Mouse (Mus musculus) G1E-ER4 (cell line): ENCODE data around the gene Utp11. TPM values are rescaled to one million over a fixed set of nuclear protein-coding genes. Genes with fewer than 3 reads are reported as not detected.

Source experiments
- GATA1 ChIP-seq: IDR thresholded peaks from one replicate; pipeline ENCODE4 v1.8.0; 2012; ENCODE audit warnings: low read length, inconsistent platforms
- polyA plus RNA-seq: library from polyadenylated mRNA; stranded (reverse); fragments of >175 nt; gene quantifications from 2 replicates; pipeline ENCODE4 v1.2.3, GENCODE M21; 2012

Gene Utp11
- polyA plus RNA-seq = 10.1 and 14.1 TPM in 2 replicates

GRCm38 (mm10) chr4:124693135-124693894, at the start of gene Utp11:
Gene Utp11 (minus strand): TSS chr4:124693600.
- no peak for TF ChIP-seq GATA1

- no peak for TF ChIP-seq GATA1
Measured at GRCm38 (mm10) chr4:124742839-124743238, 49.4 kb upstream of the Utp11 start.

GRCm38 (mm10) chr4:124741376-124742343, 48.3 kb upstream of the Utp11 start, which contains the start of gene Inpp5b:
Gene Inpp5b (plus strand): TSS chr4:124741850.
- no peak for TF ChIP-seq GATA1

- TF ChIP-seq GATA1 = no peak
Measured at GRCm38 (mm10) chr4:124738783-124739182, 45.4 kb upstream of the Utp11 start.

GRCm38 (mm10) chr4:124738013-124738412, 44.6 kb upstream of the Utp11 start:
- TF ChIP-seq GATA1 = no peak

GRCm38 (mm10) chr4:124737486-124737885, 44.1 kb upstream of the Utp11 start:
- TF ChIP-seq GATA1 = no peak

- TF ChIP-seq GATA1 = no peak
Measured at GRCm38 (mm10) chr4:124736952-124737351, 43.6 kb upstream of the Utp11 start.

GRCm38 (mm10) chr4:124726121-124726520, 32.7 kb upstream of the Utp11 start:
- TF ChIP-seq GATA1 = no peak

GRCm38 (mm10) chr4:124719101-124719500, 25.7 kb upstream of the Utp11 start:
- TF ChIP-seq GATA1 = no peak

- TF ChIP-seq GATA1 = no peak
Measured at GRCm38 (mm10) chr4:124714545-124715481, 21.4 kb upstream of the Utp11 start, which contains the start of gene Sf3a3. Gene Sf3a3 (plus strand): TSS chr4:124714776.

- TF ChIP-seq GATA1 = no peak
Measured at GRCm38 (mm10) chr4:124712618-124713017, 19.2 kb upstream of the Utp11 start.

- TF ChIP-seq GATA1 = no peak
Measured at GRCm38 (mm10) chr4:124710776-124711291, 17.4 kb upstream of the Utp11 start.

GRCm38 (mm10) chr4:124709961-124710446, 16.6 kb upstream of the Utp11 start:
- no peak for TF ChIP-seq GATA1

GRCm38 (mm10) chr4:124708518-124709477, 15.4 kb upstream of the Utp11 start:
- TF ChIP-seq GATA1 = no peak
